Mouse (Mus musculus) stomach, postnatal 0 days (tissue): ENCODE measurements around the gene Cgnl1.

ENCODE experiments used
- CTCF ChIP-seq: IDR thresholded peaks from 2 replicates; pipeline ENCODE4 v1.5.1; 2016; ENCODE audit warnings: antibody characterized with exemption, low read depth, mild to moderate bottlenecking, moderate library complexity
- EP300 ChIP-seq: optimal IDR thresholded peaks from 2 replicates; pipeline ENCODE3; 2016; ENCODE audit warnings: antibody characterized with exemption

DNA sequence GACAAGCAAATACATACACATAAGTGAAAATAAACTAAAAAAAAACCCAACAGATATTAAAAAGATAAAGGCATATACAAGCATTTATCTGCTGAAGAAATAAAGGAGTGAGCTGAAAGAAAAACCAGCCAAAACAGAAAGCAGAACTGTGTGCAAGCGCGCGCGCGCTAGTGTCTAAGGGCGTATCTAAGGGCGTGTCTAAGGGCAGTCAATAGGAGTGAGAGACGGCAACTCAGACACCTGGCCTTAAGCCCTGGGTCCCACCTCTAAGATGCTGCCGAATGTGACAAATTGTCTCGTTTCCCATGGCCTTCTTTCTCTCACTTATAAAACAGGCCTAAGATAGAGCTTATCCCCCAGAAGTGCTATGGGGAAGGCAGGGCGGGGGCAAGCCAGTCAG, 6.9 kb downstream of the Cgnl1 start:
- TF ChIP-seq CTCF = no peak
- no peak for TF ChIP-seq EP300
